Mouse (Mus musculus) WW6 (cell line): ENCODE data around the gene Caln1.

Source experiments
- DNase-seq: peaks from one replicate; pipeline ENCODE4 v3.0.0-alpha.2; 2013; ENCODE audit warnings: low read depth, low spot score

Gene Caln1

GRCm38 (mm10) chr5:130369237-130369636, at the start of gene Caln1:
Gene Caln1, plus strand, starts transcription at chr5:130369455.
- no peak for DNase-seq

DNA sequence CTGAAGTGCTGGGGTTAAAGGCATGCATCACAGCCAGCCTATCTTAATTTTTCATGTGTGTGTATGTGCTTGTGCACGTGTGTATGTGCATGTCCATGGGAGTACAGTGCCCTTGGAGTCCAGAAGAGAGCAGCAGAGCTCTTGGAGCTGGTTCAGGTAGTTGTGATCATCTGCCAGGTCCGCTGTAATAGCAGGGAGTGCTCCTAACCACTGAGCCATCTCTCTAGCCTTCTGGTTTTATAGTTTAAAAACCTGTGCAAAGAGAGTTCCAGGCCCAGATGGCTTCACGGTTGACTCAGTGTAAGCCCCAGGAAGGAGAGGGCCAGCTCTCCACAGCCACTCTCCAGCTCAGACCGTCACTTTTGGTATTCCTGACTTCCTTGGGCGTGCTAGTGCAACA, 49.5 kb upstream of the Caln1 start:
- DNase-seq = no peak

DNA sequence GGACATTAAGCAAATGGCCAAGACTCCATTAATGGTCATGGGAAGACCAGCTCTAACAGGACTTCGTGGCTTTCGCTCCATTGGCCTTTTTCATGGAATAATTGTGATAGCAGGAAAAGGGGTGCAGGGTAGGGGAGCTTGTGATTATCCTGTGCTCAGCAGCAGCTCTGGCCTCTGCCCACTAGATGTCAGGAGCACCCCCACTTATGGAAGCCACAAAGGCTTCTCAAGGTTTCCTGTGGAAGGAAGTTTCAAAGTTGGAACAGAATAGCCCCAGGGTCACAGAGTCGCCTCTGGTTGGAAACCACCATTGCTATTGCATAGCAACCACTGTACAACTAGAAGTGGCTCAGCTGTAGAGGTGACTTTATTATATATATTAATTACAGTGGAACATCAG, 48.8 kb upstream of the Caln1 start:
- no peak for DNase-seq

- DNase-seq = no peak
Observed at GRCm38 (mm10) chr5:130325486-130325885, 43.8 kb upstream of the Caln1 start.

DNA sequence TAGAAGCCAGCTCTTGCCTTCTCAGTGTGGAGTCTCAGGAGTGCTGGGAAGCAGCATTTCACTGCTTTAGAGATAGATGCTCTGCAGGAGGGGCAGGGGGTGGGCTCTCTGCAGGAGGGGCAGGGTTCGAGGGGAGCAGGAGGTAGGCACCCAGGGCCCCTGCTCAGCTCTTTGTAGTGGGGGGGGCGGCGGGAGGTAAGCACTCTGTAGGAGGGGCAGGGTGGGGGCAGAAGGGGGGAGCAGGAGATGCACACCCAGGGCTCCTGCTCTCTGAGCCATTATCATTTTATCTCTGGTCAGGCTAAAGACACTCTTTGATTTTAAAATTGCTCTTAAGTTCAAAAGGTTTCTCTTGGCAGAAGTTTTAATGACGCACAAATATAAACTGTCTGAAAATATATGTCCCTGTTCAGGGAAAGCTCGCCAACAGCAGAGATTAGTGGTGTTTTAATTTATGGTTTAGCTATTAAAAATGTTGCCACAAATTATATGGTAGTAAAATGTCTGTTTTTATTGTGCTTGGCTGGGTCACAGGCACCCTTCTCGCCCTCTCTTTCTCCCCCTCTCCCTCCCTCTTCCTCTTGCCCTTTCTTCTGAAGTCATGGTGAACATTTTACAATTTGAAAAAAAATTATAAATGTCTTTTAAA, 41.5 kb upstream of the Caln1 start:
- DNase-seq = no peak

GRCm38 (mm10) chr5:130328366-130328765, 40.9 kb upstream of the Caln1 start:
- DNase-seq = no peak

DNA sequence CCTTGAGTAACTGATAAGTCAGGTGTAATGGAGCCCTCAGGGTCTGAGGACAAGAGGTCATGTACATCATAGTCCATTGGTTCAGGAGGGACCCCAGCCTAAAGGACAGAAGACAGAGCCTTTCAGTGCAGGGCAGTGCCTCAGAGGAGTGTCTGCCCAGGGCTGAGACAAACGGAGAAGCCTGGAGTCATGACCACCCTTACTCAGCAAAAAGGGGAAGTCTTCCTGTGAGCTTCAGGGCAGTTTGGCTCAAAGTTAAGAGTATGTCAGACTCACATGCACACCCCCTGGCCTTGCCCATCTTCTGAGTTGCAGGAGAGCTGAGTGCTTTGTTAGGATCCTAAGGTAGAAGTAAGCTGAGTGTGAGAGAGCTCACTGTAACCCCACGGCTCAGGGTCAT, 39.4 kb upstream of the Caln1 start:
- no peak for DNase-seq

DNA sequence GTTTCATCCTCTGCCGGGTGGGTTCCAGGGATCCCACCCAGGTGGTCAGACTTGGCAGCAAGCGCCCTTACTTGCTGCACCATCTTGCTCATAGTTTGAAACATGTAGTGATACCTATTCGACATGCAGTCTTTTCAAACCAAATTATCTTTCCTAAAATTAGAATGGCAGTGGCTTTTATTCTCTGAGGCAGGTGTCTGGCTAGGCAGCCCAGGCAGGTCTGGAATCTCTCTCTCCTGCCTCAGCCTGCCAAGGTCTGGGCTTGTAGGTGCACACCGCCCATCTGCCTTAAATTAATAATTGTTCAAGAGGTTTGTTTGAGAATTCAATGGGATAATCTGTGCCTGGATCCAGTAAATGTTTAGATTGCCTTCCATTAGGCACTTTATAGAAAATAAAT, 38.5 kb upstream of the Caln1 start:
- DNase-seq = no peak

GRCm38 (mm10) chr5:130331206-130331605, 38.0 kb upstream of the Caln1 start:
- DNase-seq = no peak

DNA sequence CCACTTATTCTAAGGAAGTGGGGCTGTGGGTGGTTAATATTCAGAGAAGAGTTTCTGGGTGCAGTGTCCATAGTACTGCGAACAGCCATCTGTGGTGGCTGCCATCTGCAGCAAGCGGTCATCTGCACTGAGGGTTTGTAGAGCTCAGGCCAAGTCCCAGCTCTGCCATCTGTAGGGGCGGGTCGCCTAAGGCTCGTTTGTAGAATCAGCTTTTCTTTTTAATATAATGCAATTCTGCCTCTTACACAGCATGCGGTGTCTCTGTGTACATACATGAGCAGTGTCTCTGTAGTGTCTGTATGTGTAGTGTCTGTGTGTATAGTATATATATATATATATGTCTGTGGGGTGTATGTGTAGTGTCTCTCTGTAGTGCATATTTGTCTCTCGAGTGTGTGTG, 35.7 kb upstream of the Caln1 start:
- DNase-seq = no peak

GRCm38 (mm10) chr5:130333971-130334370, 35.3 kb upstream of the Caln1 start:
- DNase-seq = no peak

DNA sequence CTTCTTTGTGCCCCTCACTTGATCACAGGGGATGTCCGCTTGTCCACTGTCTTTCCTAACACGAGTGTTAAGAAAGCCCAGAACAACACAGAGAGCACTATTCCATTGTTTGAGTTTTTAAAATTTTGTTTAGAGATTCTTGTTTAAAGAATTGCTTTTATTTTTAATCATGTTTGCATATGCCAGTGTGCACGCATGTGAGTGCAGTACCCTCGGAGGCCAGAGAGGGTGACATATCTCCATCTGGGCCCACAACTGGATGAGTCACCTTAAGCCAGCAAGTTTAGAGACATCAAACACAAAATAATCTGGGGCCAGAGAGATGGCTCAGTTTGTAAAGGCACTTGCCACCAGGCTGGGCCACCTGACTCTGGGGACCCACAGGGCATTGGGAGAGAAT, 33.8 kb upstream of the Caln1 start:
- DNase-seq = no peak

- no peak for DNase-seq
Observed at GRCm38 (mm10) chr5:130340656-130341055, 28.6 kb upstream of the Caln1 start.

DNA sequence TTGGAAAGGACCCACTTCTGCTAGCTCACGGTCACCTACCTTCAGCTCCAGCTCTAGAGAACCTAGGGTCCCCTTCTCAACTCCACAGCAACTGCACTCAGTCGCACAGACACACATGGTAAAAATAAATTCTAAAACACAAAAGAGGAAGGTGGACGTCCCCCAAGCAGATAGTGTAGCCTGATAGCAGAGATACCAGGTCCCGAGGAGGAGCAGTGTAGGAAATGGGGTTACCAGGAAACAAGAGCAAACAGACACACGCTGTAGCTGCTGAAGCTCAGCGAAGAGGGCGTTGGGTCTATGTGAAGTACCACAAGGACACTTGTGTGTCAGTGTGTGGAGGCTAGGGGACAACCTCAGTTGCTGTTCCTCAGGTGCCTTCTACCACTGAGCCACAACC, 24.3 kb upstream of the Caln1 start:
- no peak for DNase-seq

DNA sequence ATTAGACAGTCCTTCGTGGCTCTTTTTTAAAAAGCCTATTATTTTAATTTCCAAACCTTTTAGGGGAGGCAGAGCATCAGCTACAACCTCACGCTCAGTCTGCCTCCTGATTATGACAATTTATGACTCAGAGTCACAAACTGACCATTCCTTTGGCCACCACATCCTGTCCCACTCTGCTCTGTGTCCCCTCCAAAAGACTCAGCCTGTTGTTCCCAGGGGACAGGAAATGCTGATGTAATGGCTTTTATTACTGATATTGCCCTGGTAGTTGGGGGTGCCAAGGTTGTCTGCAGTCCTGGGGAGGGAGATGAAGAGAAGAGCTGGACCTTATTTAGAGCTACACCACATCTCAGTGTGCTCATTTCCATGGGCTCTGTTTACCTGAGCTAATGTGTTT, 23.4 kb upstream of the Caln1 start:
- DNase-seq = no peak

DNA sequence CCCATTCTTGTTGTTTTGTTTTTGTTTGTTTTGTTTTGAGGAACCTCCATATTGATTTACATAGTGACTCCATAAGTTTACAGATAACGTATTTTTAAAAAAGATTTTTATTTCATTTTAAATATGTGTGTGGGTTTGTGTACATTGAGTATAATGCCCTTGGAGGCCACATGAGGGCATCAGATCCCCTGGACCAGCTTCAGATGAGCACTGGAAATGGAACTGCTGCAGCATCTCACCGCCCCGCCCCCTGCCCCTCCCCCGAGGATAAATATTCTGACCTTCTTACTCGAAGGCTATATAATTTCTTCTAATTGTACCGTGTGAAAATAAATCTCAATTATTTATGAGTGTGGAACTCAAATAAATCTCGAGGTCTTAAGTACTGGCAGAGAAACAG, 14.0 kb upstream of the Caln1 start:
- no peak for DNase-seq

- DNase-seq = peak; percentile 28
Observed at GRCm38 (mm10) chr5:130363111-130363510, 6.1 kb upstream of the Caln1 start.

GRCm38 (mm10) chr5:130363773-130364172, 5.5 kb upstream of the Caln1 start:
- DNase-seq = peak; percentile 47

- no peak for DNase-seq
Observed at GRCm38 (mm10) chr5:130368236-130368635, 1.0 kb upstream of the Caln1 start.

- DNase-seq = no peak
Observed at GRCm38 (mm10) chr5:130375411-130375810, 6.2 kb downstream of the Caln1 start.

DNA sequence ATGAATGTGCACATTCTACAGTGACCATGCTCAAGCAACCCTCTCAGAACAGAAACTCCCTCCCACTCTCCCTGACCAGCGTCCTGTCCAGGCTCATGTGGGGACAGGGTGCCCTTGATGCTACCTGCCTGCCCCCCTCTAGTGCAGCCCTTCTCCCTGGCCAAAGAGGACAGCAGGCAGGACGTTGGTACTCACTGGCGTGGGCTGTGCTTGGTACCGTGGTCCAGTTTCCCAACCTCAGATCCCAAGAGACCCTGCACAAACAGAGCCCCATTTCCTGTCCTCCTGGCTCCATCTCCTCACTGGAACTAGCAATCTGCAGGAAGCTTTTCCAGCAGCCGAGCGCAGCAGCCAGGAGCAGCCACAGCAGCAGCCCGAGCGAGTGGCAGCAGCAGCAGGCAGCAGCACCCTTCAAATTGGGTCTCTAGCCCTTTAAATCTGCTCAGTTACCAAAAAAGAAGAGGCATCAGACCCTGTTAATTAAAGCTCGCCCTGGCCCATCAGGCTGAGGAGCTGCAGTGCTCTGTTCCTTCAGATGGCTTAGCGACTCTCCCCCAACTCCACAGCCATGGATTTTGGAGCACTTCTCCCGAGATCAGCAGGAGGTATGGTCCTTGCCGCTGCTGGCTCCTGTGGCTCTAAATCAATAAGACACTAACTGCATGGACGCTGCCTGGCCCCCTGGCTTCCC, 15.1 kb downstream of the Caln1 start, which contains the start of gene A330070K13Rik:
Gene A330070K13Rik (minus strand): TSS at position 410 of the 691 bp plus-strand sequence.
- no peak for DNase-seq

DNA sequence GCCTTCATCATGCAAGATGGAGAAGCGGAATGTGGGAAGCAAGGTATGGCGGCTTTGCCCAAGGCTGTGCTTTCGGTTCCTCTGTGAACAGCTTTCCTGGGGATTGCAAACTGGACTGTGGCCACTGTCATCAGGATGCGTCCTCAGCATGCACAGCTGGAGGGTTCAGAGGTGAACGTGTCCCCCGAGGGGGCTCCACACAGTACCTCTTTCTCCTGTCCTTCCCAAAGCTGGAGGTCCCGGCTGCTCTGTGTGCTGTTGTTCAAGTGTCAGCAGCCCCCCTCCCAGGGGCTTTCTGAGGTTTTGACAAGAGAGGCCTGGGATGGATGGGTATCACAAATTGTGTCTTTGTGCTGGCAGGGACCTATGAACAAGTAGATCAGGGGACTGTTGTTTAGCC, 17.2 kb downstream of the Caln1 start:
- DNase-seq = no peak

- no peak for DNase-seq
Observed at GRCm38 (mm10) chr5:130393618-130394355, 24.5 kb downstream of the Caln1 start.
